Mouse (Mus musculus) forebrain, postnatal 0 days (tissue): Measurements from ENCODE around the gene Ehf. TPM values are rescaled to one million over a fixed set of nuclear protein-coding genes. Genes with fewer than 3 reads are reported as not detected.

Experiments used
- ATAC-seq: fragments of 200-750 bp; cut with Nextera tagmentation; 2 replicates; pipeline ENCODE4 v1.8.0; 2017; ENCODE audit warnings: mild to moderate bottlenecking, moderate library complexity
- DNase-seq: peaks from one replicate; pipeline ENCODE4 v3.0.0-alpha.2; 2015
- H3K27ac ChIP-seq: fragments of 300-500 bp; sonication (generic); 2 replicates; pipeline ENCODE4 v1.5.1; 2014; ENCODE audit warnings: low read depth, mild to moderate bottlenecking, antibody characterized with exemption, low read length, moderate library complexity, mixed read lengths
- H3K27me3 ChIP-seq: fragments of 300-500 bp; sonication (generic); 2 replicates; pipeline ENCODE4 v1.6.1; 2014; ENCODE audit warnings: mild to moderate bottlenecking, low read length, mixed read lengths; ENCODE audit not compliant: insufficient read depth
- H3K36me3 ChIP-seq: fragments of 300-500 bp; sonication (generic); 2 replicates; pipeline ENCODE4 v1.6.1; 2014; ENCODE audit warnings: mild to moderate bottlenecking, moderate library complexity; ENCODE audit not compliant: insufficient read depth
- H3K4me1 ChIP-seq: fragments of 300-500 bp; sonication (generic); 2 replicates; pipeline ENCODE4 v1.6.1; 2014; ENCODE audit warnings: antibody characterized with exemption; ENCODE audit not compliant: insufficient read depth
- H3K4me2 ChIP-seq: fragments of 300-500 bp; sonication (generic); 2 replicates; pipeline ENCODE4 v1.6.1; 2014; ENCODE audit warnings: low read depth, mild to moderate bottlenecking, moderate library complexity
- H3K4me3 ChIP-seq: fragments of 300-500 bp; sonication (generic); 2 replicates; pipeline ENCODE4 v1.5.1; 2014; ENCODE audit warnings: low read depth, low read length, mixed read lengths
- H3K9ac ChIP-seq: fragments of 300-500 bp; sonication (generic); 2 replicates; pipeline ENCODE4 v1.6.1; 2014; ENCODE audit warnings: mild to moderate bottlenecking
- H3K9me3 ChIP-seq: fragments of 300-500 bp; sonication (generic); 2 replicates; pipeline ENCODE4 v1.6.1; 2016; ENCODE audit warnings: low read length
- CTCF ChIP-seq: sonication (generic); IDR thresholded peaks from 2 replicates; pipeline ENCODE4 v1.5.1; 2016; ENCODE audit warnings: antibody characterized with exemption, control low read depth, low read depth
- WGBS: fragments of 180-500 bp; shearing (Covaris S2); extraction: QIAGEN DNeasy Blood & Tissue Kit; methylation state at CpG from one replicate; pipeline ENCODE4 v1.1.7; 2014; 5-methylcytosine and 5-hydroxymethylcytosine counted together
- polyA plus RNA-seq: library from polyadenylated mRNA; unstranded; fragments of >200 nt; fragmentation: Nextera tagmentation; extraction: Ambion mirVana; gene quantifications from 2 replicates; pipeline ENCODE4 v1.2.1, GENCODE M21; 2015
- total RNA-seq: library from RNA; depleted of rRNA; stranded (reverse); fragments of >200 nt; gene quantifications from 2 replicates; pipeline ENCODE4 v1.2.3, GENCODE M21; 2014; rRNA removed

Ehf gene
- total and polyA plus RNA-seq, 2 experiments from 2014 or later, result 0.07 to 1.1 TPM

- no peak for DNase-seq
- H3K36me3 ChIP-seq, result no peaks in the 10 kb centered on the region
- 72% methylated on average over 4 of the region's 4 CpGs for WGBS
- no peaks in the 10 kb centered on the region for H3K9me3 ChIP-seq
- H3K9ac ChIP-seq, result no peak overlapping the region
- H3K27ac ChIP-seq, result no peak overlapping the region
- ATAC-seq, result no peak
- no peaks in the 10 kb centered on the region for H3K4me1 ChIP-seq
- no peak overlapping the region for H3K4me2 ChIP-seq
- TF ChIP-seq CTCF, result no peak
- no peaks in the 10 kb centered on the region for H3K27me3 ChIP-seq
- no peak overlapping the region for H3K4me3 ChIP-seq
Measured at GRCm38 (mm10) chr2:103215801-103216200, 87.3 kb downstream of the Ehf start.

GRCm38 (mm10) chr2:103214861-103215260 lies 88.2 kb downstream of the Ehf start:
- Histone ChIP-seq H3K4me2 (no peak overlapping the region), H3K27me3 (no peaks in the 10 kb centered on the region), H3K4me3 (no peak overlapping the region), H3K27ac (no peak overlapping the region), H3K9ac (no peak overlapping the region), H3K36me3 (no peaks in the 10 kb centered on the region), H3K4me1 (no peaks in the 10 kb centered on the region), H3K9me3 (no peaks in the 10 kb centered on the region)
- 47% methylated on average over 8 of the region's 8 CpGs for WGBS
- TF ChIP-seq CTCF, result no peak
- ATAC-seq (no peak), DNase-seq (no peak)

- WGBS, result 30% methylated on average over 1 of the region's 1 CpGs
- no peak for DNase-seq
- Histone ChIP-seq H3K4me1 (no peaks in the 10 kb centered on the region), H3K4me2 (no peak overlapping the region), H3K4me3 (no peak overlapping the region), H3K36me3 (no peaks in the 10 kb centered on the region), H3K27ac (no peak overlapping the region), H3K9me3 (no peaks in the 10 kb centered on the region), H3K27me3 (no peaks in the 10 kb centered on the region), H3K9ac (no peak overlapping the region)
- TF ChIP-seq CTCF, result no peak
- no peak for ATAC-seq
Measured at GRCm38 (mm10) chr2:103213547-103213946, 89.5 kb downstream of the Ehf start.

Other genes starting within 250 kb of the Ehf start
- gene Pdhx, start 229.8 kb downstream of the Ehf start, total RNA-seq, result 48.8 and 49.8 TPM in 2 replicates
- 57.2 and 65.1 TPM in 2 replicates for gene Pdhx, start 229.8 kb downstream of the Ehf start, polyA plus RNA-seq
- 17.0 and 28.5 TPM in 2 replicates for gene Apip, start 229.6 kb downstream of the Ehf start, total RNA-seq
- gene Apip, start 229.6 kb downstream of the Ehf start, polyA plus RNA-seq, result 34.7 and 35.3 TPM in 2 replicates
- gene Elf5, start 108.4 kb upstream of the Ehf start, total RNA-seq, result not detected in 2 replicates
- gene Elf5, start 108.4 kb upstream of the Ehf start, polyA plus RNA-seq, result not detected in 2 replicates
- 84.2 and 91.3 TPM in 2 replicates for gene Cat, start 181.9 kb upstream of the Ehf start, total RNA-seq
- 59.4 and 64.2 TPM in 2 replicates for gene Cat, start 181.9 kb upstream of the Ehf start, polyA plus RNA-seq